Mouse (Mus musculus): ENCODE results near the gene Arih2. TPM values are rescaled to one million over a fixed set of nuclear protein-coding genes. Genes with fewer than 3 reads are reported as not detected.

Arih2 gene
- 28.6 and 35.1 TPM in 2 replicates for polyA plus RNA-seq (2015; fragmentation: Nextera tagmentation; extraction: Ambion mirVana)

GRCm38 (mm10) chr9:108648611-108649560 is at the start of gene Arih2:
TSS of gene Arih2 (minus strand) at chr9:108649386.
- Histone ChIP-seq H3K36me3 (peaks cover 15% of the 10 kb centered on the region), H3K4me2 (peak within 1 kb of the TSS; percentile 92), H3K27me3 (no peaks in the 10 kb centered on the region), H3K9ac (peak within 1 kb of the TSS; percentile 96), H3K4me3 (replicated peaks) (peak within 1 kb of the TSS; percentile 99), H3K9me3 (replicated peaks) (no peaks in the 10 kb centered on the region), H3K27ac (peak within 1 kb of the TSS; percentile 95), H3K4me1 (replicated peaks) (peaks cover 38% of the 10 kb centered on the region)
- ATAC-seq (ENCODE audit: low read depth) (peak; percentile 95), DNase-seq (peak; percentile 85)
- WGBS (ENCODE audit: insufficient replicate concordance): under 1% methylated on average over 110 of the region's 112 CpGs

GRCm38 (mm10) chr9:108694533-108694932 is 45.3 kb upstream of the Arih2 start:
- Histone ChIP-seq H3K27me3 (peaks cover 40% of the 10 kb centered on the region), H3K4me3 (replicated peaks) (0 out of 2 replicates have a peak overlapping the region, but pooled peaks have one; percentile 5), H3K4me1 (replicated peaks) (peaks cover 31% of the 10 kb centered on the region), H3K27ac (no peak overlapping the region), H3K9ac (no peak overlapping the region), H3K36me3 (no peaks in the 10 kb centered on the region), H3K4me2 (no peak overlapping the region), H3K9me3 (replicated peaks) (no peaks in the 10 kb centered on the region)
- 79% methylated on average over 1 of the region's 1 CpGs for WGBS (ENCODE audit: insufficient replicate concordance)
- DNase-seq: no peak
- ATAC-seq (ENCODE audit: low read depth): no peak

GRCm38 (mm10) chr9:108693946-108694345 is 44.8 kb upstream of the Arih2 start:
- Histone ChIP-seq H3K9me3 (replicated peaks) (no peaks in the 10 kb centered on the region), H3K4me3 (replicated peaks) (0 out of 2 replicates have a peak overlapping the region, but pooled peaks have one; percentile 5), H3K27ac (no peak overlapping the region), H3K9ac (no peak overlapping the region), H3K27me3 (peaks cover 40% of the 10 kb centered on the region), H3K4me2 (peak overlapping the region; percentile 96), H3K36me3 (no peaks in the 10 kb centered on the region), H3K4me1 (replicated peaks) (peaks cover 35% of the 10 kb centered on the region)
- 76% methylated on average over 4 of the region's 4 CpGs for WGBS (ENCODE audit: insufficient replicate concordance)
- DNase-seq: no peak
- ATAC-seq (ENCODE audit: low read depth): no peak

GRCm38 (mm10) chr9:108692226-108693041 is 43.2 kb upstream of the Arih2 start:
- Histone ChIP-seq H3K27me3 (peaks cover 40% of the 10 kb centered on the region), H3K4me1 (replicated peaks) (peaks cover 38% of the 10 kb centered on the region), H3K4me3 (replicated peaks) (peak overlapping the region; percentile 72), H3K4me2 (peak overlapping the region; percentile 96), H3K36me3 (no peaks in the 10 kb centered on the region), H3K9ac (peak overlapping the region; percentile 78), H3K27ac (no peak overlapping the region), H3K9me3 (replicated peaks) (no peaks in the 10 kb centered on the region)
- ATAC-seq (ENCODE audit: low read depth) (peak; percentile 47), DNase-seq (peak; percentile 28)
- under 1% methylated on average over 87 of the region's 92 CpGs for WGBS (ENCODE audit: insufficient replicate concordance)

GRCm38 (mm10) chr9:108691846-108692225 is 42.6 kb upstream of the Arih2 start:
- Histone ChIP-seq H3K36me3 (no peaks in the 10 kb centered on the region), H3K9ac (peak overlapping the region; percentile 78), H3K9me3 (replicated peaks) (no peaks in the 10 kb centered on the region), H3K27ac (peak overlapping the region; percentile 40), H3K4me2 (peak overlapping the region; percentile 96), H3K4me1 (replicated peaks) (peaks cover 44% of the 10 kb centered on the region), H3K4me3 (replicated peaks) (peak overlapping the region; percentile 72), H3K27me3 (peaks cover 40% of the 10 kb centered on the region)
- 1% methylated on average over 36 of the region's 42 CpGs for WGBS (ENCODE audit: insufficient replicate concordance)
- ATAC-seq (ENCODE audit: low read depth): peak; percentile 83
- peak; percentile 71 for DNase-seq

- H3K4me2 ChIP-seq: peak overlapping the region; percentile 96
- peak overlapping the region; percentile 72 for H3K4me3 ChIP-seq (replicated peaks)
- 50% methylated on average over 8 of the region's 8 CpGs for WGBS (ENCODE audit: insufficient replicate concordance)
- H3K4me1 ChIP-seq (replicated peaks): peaks cover 49% of the 10 kb centered on the region
- DNase-seq (no peak), ATAC-seq (ENCODE audit: low read depth) (no peak; the same call in 1 of the 2 replicates)
- H3K9ac ChIP-seq: peak overlapping the region; percentile 78
- peaks cover 40% of the 10 kb centered on the region for H3K27me3 ChIP-seq
- H3K27ac ChIP-seq: peak overlapping the region; percentile 40
- no peaks in the 10 kb centered on the region for H3K36me3 ChIP-seq
- H3K9me3 ChIP-seq (replicated peaks): no peaks in the 10 kb centered on the region
Observed at GRCm38 (mm10) chr9:108691371-108691770, 42.2 kb upstream of the Arih2 start.

GRCm38 (mm10) chr9:108690914-108691313 is 41.7 kb upstream of the Arih2 start:
- H3K9ac ChIP-seq: no peak overlapping the region
- no peak overlapping the region for H3K4me2 ChIP-seq
- WGBS (ENCODE audit: insufficient replicate concordance): 77% methylated on average over 6 of the region's 6 CpGs
- ATAC-seq (ENCODE audit: low read depth): no peak
- peaks cover 49% of the 10 kb centered on the region for H3K4me1 ChIP-seq (replicated peaks)
- peaks cover 40% of the 10 kb centered on the region for H3K27me3 ChIP-seq
- no peaks in the 10 kb centered on the region for H3K36me3 ChIP-seq
- H3K27ac ChIP-seq: peak overlapping the region; percentile 40; the same call in 1 of the 2 replicates
- DNase-seq: no peak
- no peak overlapping the region for H3K4me3 ChIP-seq (replicated peaks)
- H3K9me3 ChIP-seq (replicated peaks): no peaks in the 10 kb centered on the region

- Histone ChIP-seq H3K9me3 (replicated peaks) (no peaks in the 10 kb centered on the region), H3K4me3 (replicated peaks) (no peak overlapping the region), H3K4me1 (replicated peaks) (peaks cover 49% of the 10 kb centered on the region), H3K4me2 (no peak overlapping the region), H3K36me3 (no peaks in the 10 kb centered on the region), H3K27ac (no peak overlapping the region), H3K9ac (no peak overlapping the region), H3K27me3 (peaks cover 40% of the 10 kb centered on the region)
- ATAC-seq (ENCODE audit: low read depth): peak; percentile 16; the same call in 1 of the 2 replicates
- WGBS (ENCODE audit: insufficient replicate concordance): 53% methylated on average over 1 of the region's 1 CpGs
- DNase-seq: no peak
Observed at GRCm38 (mm10) chr9:108689993-108690392, 40.8 kb upstream of the Arih2 start.

- Histone ChIP-seq H3K4me2 (no peak within 1 kb of the TSS), H3K9me3 (replicated peaks) (no peaks in the 10 kb centered on the region), H3K4me1 (replicated peaks) (peaks cover 48% of the 10 kb centered on the region), H3K4me3 (replicated peaks) (no peak within 1 kb of the TSS), H3K9ac (no peak within 1 kb of the TSS), H3K36me3 (no peaks in the 10 kb centered on the region), H3K27ac (peak within 1 kb of the TSS; percentile 47; the same call in 1 of the 2 replicates), H3K27me3 (peaks cover 40% of the 10 kb centered on the region)
- ATAC-seq (ENCODE audit: low read depth): no peak
- no peak for DNase-seq
- 78% methylated on average over 1 of the region's 1 CpGs for WGBS (ENCODE audit: insufficient replicate concordance)
Observed at GRCm38 (mm10) chr9:108689106-108689505, 39.9 kb upstream of the Arih2 start, which contains the start of gene Prkar2a. TSS of gene Prkar2a (plus strand) at chr9:108689314.

GRCm38 (mm10) chr9:108688451-108688850 is 39.3 kb upstream of the Arih2 start:
- WGBS (ENCODE audit: insufficient replicate concordance): 75% methylated on average over 9 of the region's 9 CpGs
- Histone ChIP-seq H3K4me3 (replicated peaks) (no peak overlapping the region), H3K9ac (no peak overlapping the region), H3K27ac (no peak overlapping the region), H3K4me2 (no peak overlapping the region), H3K4me1 (replicated peaks) (peaks cover 41% of the 10 kb centered on the region), H3K9me3 (replicated peaks) (no peaks in the 10 kb centered on the region), H3K36me3 (no peaks in the 10 kb centered on the region), H3K27me3 (peaks cover 34% of the 10 kb centered on the region)
- ATAC-seq (ENCODE audit: low read depth): no peak
- DNase-seq: no peak

- DNase-seq (no peak), ATAC-seq (ENCODE audit: low read depth) (no peak)
- Histone ChIP-seq H3K9ac (no peak overlapping the region), H3K27me3 (peaks cover 27% of the 10 kb centered on the region), H3K4me3 (replicated peaks) (no peak overlapping the region), H3K4me2 (no peak overlapping the region), H3K9me3 (replicated peaks) (no peaks in the 10 kb centered on the region), H3K27ac (no peak overlapping the region), H3K36me3 (0 out of 2 replicates have a peak, but pooled peaks cover 4% of the 10 kb centered on the region), H3K4me1 (replicated peaks) (peaks cover 33% of the 10 kb centered on the region)
- WGBS (ENCODE audit: insufficient replicate concordance): 60% methylated on average over 2 of the region's 2 CpGs
Observed at GRCm38 (mm10) chr9:108687686-108688085, 38.5 kb upstream of the Arih2 start.

All from liver, embryonic 13.5 days (tissue).